Mouse (Mus musculus): ENCODE data around the gene Usp39. TPM values are rescaled to one million over a fixed set of nuclear protein-coding genes. Genes with fewer than 3 reads are reported as not detected.

Gene Usp39
- polyA plus RNA-seq, 1 experiment from 2014 or later: 80.3 TPM

DNA sequence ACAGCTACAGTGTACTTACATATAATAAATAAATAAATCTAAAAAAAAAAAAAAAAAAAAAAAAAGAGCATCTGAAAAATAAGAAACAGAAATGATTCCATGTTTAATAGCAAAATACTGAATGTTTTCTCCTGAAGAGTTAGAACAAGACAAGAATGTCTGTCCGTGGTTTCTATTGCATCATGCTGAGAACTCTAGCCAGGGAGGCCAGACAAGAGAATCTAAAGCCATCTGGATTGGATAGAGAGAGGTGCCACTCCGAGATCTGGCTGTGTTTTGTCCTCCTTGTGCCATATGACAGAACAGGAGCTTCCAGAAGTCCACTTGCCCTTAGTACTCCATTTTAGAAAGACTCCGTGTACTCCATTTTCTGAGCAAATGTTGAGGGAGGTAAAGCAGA is 47.2 kb downstream of the Usp39 start:
- WGBS: 76% methylated on average over 3 of the region's 3 CpGs
- DNase-seq (ENCODE audit: low spot score): no peak
- Histone ChIP-seq H3K4me3 (no peak overlapping the region), H3K4me1 (replicated peaks) (no peaks in the 10 kb centered on the region), H3K9me3 (no peaks in the 10 kb centered on the region), H3K27ac (no peak overlapping the region), H3K36me3 (no peaks in the 10 kb centered on the region), H3K27me3 (ENCODE audit: insufficient read depth, poor library complexity, severe bottlenecking) (no peaks in the 10 kb centered on the region)

DNA sequence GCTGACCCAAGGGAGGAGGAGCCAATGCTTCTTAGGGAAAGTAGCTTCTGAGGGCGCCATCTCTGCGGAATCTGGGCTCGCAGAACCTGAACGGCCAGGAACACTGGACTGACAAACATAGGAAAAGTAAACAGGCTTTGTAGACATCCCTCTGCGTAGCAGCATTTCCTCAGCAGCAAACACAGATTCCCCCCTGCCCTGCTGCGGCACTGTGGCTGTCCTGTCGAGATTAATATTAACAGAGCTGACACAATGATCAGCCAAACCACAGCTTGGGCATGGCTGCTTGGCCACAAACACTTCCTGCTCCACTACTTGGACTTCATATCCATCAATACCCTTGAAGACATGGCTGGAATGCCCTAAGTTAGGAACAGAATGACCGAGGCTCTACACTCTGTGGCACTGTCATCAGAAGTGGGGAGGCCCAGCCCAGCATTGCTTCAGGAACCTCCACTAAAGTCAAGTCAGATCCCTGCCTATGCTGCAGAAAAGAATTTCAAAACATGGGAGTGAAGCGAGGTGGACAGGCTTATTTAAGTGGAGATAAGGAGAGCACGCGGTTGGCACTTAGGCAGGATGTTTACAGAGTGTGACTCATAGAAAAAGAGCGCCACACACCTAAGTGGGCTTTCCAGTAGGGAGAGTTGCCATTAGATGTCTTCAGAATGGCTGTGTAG is 51.9 kb downstream of the Usp39 start:
- 86% methylated on average over 12 of the region's 12 CpGs for WGBS
- Histone ChIP-seq H3K9me3 (peaks cover 3% of the 10 kb centered on the region; the same call in 1 of the 2 replicates), H3K4me3 (no peak overlapping the region), H3K27ac (no peak overlapping the region), H3K27me3 (ENCODE audit: insufficient read depth, poor library complexity, severe bottlenecking) (no peaks in the 10 kb centered on the region), H3K4me1 (replicated peaks) (no peaks in the 10 kb centered on the region), H3K36me3 (no peaks in the 10 kb centered on the region)
- no peak for DNase-seq (ENCODE audit: low spot score)

DNA sequence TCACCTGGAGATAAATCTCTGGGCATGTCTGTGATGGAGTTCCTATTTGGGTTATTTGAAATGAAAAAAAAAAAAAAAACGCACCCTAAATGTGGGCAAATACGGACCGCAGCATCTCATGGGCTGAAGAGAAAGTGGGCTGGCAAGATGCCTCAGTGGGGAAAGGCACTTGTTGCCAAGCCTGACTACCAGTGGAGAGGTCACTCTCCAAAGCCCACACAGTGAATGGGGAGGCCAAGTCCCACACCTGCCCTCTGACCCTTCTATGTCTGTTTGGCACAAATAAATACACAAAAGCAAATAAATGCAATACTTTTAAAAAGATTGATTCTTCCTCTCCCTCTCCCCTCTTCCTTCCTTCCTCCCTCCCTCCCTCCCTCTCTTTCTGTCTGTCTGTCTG is 55.5 kb downstream of the Usp39 start:
- peaks cover 10% of the 10 kb centered on the region; the same call in 1 of the 2 replicates for H3K4me1 ChIP-seq (replicated peaks)
- no peak overlapping the region for H3K4me3 ChIP-seq
- H3K36me3 ChIP-seq: no peaks in the 10 kb centered on the region
- H3K27me3 ChIP-seq (ENCODE audit: insufficient read depth, poor library complexity, severe bottlenecking): no peaks in the 10 kb centered on the region
- H3K27ac ChIP-seq: no peak overlapping the region
- 94% methylated on average over 3 of the region's 3 CpGs for WGBS
- peaks cover 3% of the 10 kb centered on the region; the same call in 1 of the 2 replicates for H3K9me3 ChIP-seq
- no peak for DNase-seq (ENCODE audit: low spot score)

DNA sequence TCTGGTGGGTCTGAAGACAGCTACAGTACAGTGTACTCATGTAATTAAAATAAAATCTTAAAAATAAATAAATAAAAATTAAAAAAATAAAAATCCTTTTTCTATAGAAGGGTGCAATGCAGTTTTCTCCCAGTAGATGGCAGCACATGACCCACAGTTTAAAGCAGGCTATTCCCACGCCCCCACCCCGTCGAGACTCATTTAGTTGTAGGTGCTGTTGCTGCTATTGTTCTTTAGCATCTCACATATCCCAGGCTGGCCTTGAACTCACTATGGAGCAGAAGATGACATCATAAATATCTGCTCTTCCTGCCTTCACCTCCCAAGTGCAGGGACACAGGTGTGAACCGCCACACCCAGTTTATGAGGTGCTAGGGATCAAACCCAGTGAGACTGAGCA is 61.1 kb downstream of the Usp39 start:
- 28% methylated on average over 4 of the region's 4 CpGs for WGBS
- Histone ChIP-seq H3K36me3 (no peaks in the 10 kb centered on the region), H3K27ac (no peak overlapping the region), H3K4me3 (no peak overlapping the region), H3K27me3 (ENCODE audit: insufficient read depth, poor library complexity, severe bottlenecking) (no peaks in the 10 kb centered on the region), H3K9me3 (no peaks in the 10 kb centered on the region), H3K4me1 (replicated peaks) (peaks cover 10% of the 10 kb centered on the region; the same call in 1 of the 2 replicates)
- peak; percentile 12 for DNase-seq (ENCODE audit: low spot score)

DNA sequence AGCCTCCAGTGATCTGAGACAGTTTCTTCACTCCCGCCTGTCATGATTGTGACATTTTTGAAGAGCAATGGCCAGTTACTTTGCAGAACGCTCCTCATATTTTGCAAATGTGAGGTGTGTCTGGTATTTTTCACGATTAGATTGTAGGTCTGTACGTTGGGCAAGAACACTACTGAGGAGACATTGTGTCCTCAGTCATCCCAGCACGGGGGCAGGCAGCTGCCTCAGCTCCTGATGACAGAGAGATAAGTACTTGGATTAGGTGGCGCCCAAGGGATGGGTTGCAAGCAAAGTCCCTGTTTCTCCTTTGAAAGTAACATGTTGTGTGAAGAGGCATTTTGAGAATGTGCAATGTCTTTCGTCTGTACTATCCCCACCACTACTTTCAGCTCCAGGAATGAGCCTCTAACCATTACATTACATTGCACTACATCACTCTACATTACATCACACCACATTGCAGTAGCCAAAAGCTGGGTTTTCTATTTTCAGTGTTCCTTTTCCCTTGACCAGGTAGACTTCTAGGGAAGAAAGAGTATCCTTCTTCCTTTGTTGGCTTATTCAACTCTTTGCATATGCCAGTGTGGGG is 64.5 kb downstream of the Usp39 start:
- 0 out of 2 replicates have a peak, but pooled peaks cover 2% of the 10 kb centered on the region for H3K9me3 ChIP-seq

DNA sequence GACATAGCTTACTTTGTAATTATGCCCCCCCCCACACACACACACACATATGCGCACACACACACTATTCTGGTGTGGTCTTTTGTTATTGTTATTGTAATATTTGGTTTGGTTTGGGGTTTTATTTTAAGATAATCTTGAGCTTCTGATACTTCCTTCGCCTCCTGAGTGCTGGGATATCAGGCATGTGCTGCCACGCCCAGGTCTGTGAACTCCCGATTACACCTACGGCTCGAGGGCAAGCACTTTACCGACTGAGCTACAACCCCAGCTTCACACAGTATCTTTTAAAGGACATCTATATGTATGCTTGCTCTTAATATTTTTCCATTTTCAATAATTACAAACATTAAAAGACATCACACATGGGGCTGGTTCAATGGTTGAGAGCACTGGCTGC is 65.5 kb downstream of the Usp39 start:
- H3K9me3 ChIP-seq: 0 out of 2 replicates have a peak, but pooled peaks cover 2% of the 10 kb centered on the region
- H3K4me3 ChIP-seq: no peak overlapping the region
- no peak for DNase-seq (ENCODE audit: low spot score)
- H3K36me3 ChIP-seq: no peaks in the 10 kb centered on the region
- 85% methylated on average over 7 of the region's 7 CpGs for WGBS
- H3K27me3 ChIP-seq (ENCODE audit: insufficient read depth, poor library complexity, severe bottlenecking): no peaks in the 10 kb centered on the region
- no peak overlapping the region for H3K27ac ChIP-seq
- peaks cover 8% of the 10 kb centered on the region; the same call in 1 of the 2 replicates for H3K4me1 ChIP-seq (replicated peaks)

More for the DNA sequence above, 64.5 kb downstream of the Usp39 start:
- H3K4me3 ChIP-seq: no peak overlapping the region
- H3K27ac ChIP-seq: no peak overlapping the region
- no peaks in the 10 kb centered on the region for H3K36me3 ChIP-seq
- DNase-seq (ENCODE audit: low spot score): no peak
- 76% methylated on average over 7 of the region's 7 CpGs for WGBS
- H3K27me3 ChIP-seq (ENCODE audit: insufficient read depth, poor library complexity, severe bottlenecking): no peaks in the 10 kb centered on the region
- peaks cover 8% of the 10 kb centered on the region; the same call in 1 of the 2 replicates for H3K4me1 ChIP-seq (replicated peaks)

DNA sequence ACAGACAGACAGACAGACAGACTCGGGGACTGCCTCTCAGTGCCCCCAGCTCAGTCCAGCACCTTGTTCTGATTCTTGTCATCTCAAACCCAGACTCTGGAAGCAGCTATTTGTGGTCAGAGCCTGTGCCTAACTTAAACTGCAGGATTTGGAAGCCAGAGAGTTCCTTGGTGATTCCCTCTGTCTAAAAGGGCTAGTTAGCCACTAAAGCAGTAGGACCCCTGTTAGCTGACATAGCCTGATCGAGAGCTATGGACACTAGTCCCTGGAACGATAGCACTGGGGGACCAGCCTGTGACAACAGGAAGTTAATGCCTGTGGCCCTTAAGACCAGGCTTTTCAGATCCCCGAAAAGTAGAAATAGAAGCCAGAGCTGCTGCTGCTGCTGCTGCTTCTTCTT is 66.1 kb downstream of the Usp39 start:
- 0 out of 2 replicates have a peak, but pooled peaks cover 2% of the 10 kb centered on the region for H3K9me3 ChIP-seq
- H3K4me3 ChIP-seq: no peak overlapping the region
- no peaks in the 10 kb centered on the region for H3K36me3 ChIP-seq
- peaks cover 8% of the 10 kb centered on the region; the same call in 1 of the 2 replicates for H3K4me1 ChIP-seq (replicated peaks)
- H3K27me3 ChIP-seq (ENCODE audit: insufficient read depth, poor library complexity, severe bottlenecking): no peaks in the 10 kb centered on the region
- DNase-seq (ENCODE audit: low spot score): no peak
- WGBS: 72% methylated on average over 4 of the region's 4 CpGs
- H3K27ac ChIP-seq: peak overlapping the region; percentile 40; the same call in 1 of the 2 replicates

DNA sequence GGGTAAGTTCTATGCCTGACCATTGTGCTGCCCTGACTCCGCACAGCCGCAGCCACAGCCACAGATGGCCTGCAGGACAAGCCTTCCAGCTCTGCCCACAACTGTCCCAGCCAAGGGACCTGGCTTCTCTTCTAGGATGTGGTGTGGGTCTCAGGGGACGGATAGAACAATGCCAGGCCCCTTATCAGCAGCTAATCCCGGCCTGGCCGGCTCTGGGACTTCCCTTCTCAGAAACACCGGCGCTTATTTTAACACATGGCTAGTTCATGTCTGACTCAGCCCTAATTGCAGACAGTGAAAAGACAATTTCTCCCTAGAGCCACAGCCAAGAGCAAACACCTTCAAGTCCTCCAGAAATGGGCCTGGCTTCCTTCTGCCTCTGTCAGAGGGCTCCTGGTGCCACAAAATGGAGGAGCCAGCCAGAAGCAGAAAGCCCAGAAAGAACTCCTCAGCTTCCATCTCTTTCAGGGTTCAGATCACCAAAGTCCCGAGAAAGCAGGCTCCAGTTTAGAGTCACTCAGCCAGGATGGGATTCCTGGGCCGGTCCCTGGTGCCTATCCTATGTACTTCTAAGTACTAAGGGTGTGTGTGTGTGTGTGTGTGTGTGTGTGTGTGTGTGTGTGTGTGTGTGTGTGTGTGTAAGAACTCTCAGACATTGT is 67.3 kb downstream of the Usp39 start:
- 84% methylated on average over 9 of the region's 9 CpGs for WGBS

DNA sequence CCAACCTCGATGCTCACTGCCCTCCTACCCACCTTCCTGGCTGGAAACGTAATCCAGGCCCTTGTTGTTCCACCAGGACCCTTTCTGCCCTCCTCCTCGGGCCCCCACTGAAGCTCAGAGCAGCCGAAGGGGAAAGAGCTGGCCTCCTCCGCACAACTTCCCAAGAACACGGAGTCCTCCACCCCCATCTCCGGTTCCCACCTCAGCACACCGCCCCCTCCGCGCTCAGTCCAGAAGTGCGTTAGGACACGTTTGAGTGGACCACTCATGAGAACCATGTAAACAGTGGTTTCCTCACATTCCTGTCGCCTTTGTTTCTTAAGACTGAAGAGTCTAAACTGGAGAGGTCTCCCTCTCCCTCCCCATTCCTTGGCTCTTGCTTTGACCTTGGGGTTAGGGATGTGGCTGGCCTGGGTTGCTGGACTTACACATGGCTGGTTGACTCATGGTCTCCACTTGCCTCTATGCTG is 68.0 kb downstream of the Usp39 start:
- Histone ChIP-seq H3K27me3 (ENCODE audit: insufficient read depth, poor library complexity, severe bottlenecking) (no peaks in the 10 kb centered on the region), H3K4me1 (replicated peaks) (peaks cover 12% of the 10 kb centered on the region; the same call in 1 of the 2 replicates), H3K27ac (peak overlapping the region; percentile 59), H3K36me3 (no peaks in the 10 kb centered on the region), H3K4me3 (no peak overlapping the region), H3K9me3 (0 out of 2 replicates have a peak, but pooled peaks cover 2% of the 10 kb centered on the region)
- DNase-seq (ENCODE audit: low spot score): no peak
- WGBS: 82% methylated on average over 13 of the region's 13 CpGs

More for the DNA sequence above, 67.3 kb downstream of the Usp39 start:
- H3K9me3 ChIP-seq: 0 out of 2 replicates have a peak, but pooled peaks cover 2% of the 10 kb centered on the region
- no peak overlapping the region for H3K4me3 ChIP-seq
- H3K27me3 ChIP-seq (ENCODE audit: insufficient read depth, poor library complexity, severe bottlenecking): no peaks in the 10 kb centered on the region
- DNase-seq (ENCODE audit: low spot score): no peak
- H3K27ac ChIP-seq: peak overlapping the region; percentile 59
- peaks cover 12% of the 10 kb centered on the region; the same call in 1 of the 2 replicates for H3K4me1 ChIP-seq (replicated peaks)
- no peaks in the 10 kb centered on the region for H3K36me3 ChIP-seq

DNA sequence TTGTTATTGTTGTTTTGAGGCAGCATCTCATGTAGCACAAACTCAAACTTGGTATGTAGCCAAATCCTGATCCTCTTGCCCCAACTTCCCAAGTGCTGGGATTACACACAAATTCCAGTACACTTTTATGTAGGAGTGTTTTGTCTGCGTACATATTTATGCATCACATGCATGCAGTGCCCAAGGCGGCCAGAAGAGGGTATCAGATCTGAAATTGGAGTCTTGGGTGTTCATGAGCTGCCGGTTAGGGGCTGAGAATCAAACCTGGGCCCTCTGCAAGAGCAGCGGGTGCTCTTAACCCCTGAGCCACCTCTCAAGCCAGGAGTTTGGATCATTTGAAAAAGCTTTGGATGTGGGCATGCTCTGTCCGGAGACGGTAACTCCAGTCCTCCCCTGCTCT is 68.8 kb downstream of the Usp39 start:
- peaks cover 12% of the 10 kb centered on the region; the same call in 1 of the 2 replicates for H3K4me1 ChIP-seq (replicated peaks)
- 0 out of 2 replicates have a peak, but pooled peaks cover 2% of the 10 kb centered on the region for H3K9me3 ChIP-seq
- no peaks in the 10 kb centered on the region for H3K27me3 ChIP-seq (ENCODE audit: insufficient read depth, poor library complexity, severe bottlenecking)
- DNase-seq (ENCODE audit: low spot score): no peak
- 90% methylated on average over 6 of the region's 6 CpGs for WGBS
- H3K27ac ChIP-seq: no peak overlapping the region
- no peaks in the 10 kb centered on the region for H3K36me3 ChIP-seq
- no peak overlapping the region for H3K4me3 ChIP-seq

DNA sequence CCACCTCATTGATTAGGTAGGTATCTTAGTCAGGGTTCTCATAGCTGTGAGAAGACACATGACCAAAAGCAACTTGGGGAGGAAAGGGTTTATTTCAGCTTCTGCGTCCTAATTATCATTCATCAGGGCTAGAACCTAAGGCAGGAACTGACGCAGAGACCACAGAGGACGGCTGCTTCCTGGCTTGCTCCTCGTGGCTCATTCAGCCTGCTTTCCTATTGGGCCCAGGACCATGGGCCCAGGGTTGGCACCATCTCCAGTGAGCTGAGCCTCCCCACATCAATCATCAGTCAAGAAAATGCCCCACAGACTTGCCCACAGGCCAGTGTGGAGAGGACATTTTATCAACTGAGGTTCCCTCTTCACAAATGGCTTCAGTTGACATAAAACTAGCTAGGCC is 69.5 kb downstream of the Usp39 start:
- H3K27ac ChIP-seq: no peak overlapping the region
- H3K4me1 ChIP-seq (replicated peaks): peaks cover 12% of the 10 kb centered on the region; the same call in 1 of the 2 replicates
- no peaks in the 10 kb centered on the region for H3K27me3 ChIP-seq (ENCODE audit: insufficient read depth, poor library complexity, severe bottlenecking)
- H3K4me3 ChIP-seq: no peak overlapping the region
- 0 out of 2 replicates have a peak, but pooled peaks cover 2% of the 10 kb centered on the region for H3K9me3 ChIP-seq
- WGBS: 78% methylated on average over 4 of the region's 4 CpGs
- no peak for DNase-seq (ENCODE audit: low spot score)
- no peaks in the 10 kb centered on the region for H3K36me3 ChIP-seq

DNA sequence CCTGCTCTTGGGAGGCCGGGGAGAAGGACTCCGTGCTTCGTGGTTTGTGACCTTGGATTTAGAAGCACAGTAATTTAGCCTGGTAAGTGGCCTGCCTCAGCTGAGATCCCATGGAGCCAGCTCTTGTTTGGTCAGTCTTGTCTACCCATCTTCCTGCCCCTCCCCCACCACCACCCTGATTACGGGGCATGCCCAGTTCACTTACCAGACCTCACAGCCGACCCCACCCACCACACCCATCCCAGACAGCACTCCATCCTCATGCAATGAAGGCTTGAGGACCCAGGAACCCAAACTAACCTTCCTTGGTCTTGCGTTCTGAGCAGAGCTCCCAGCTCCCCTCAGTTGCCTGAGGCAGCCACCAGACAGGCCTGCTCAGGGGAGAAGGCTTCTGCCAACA is 71.8 kb downstream of the Usp39 start:
- DNase-seq (ENCODE audit: low spot score): no peak
- Histone ChIP-seq H3K36me3 (no peaks in the 10 kb centered on the region), H3K9me3 (0 out of 2 replicates have a peak, but pooled peaks cover 2% of the 10 kb centered on the region), H3K4me1 (replicated peaks) (peaks cover 18% of the 10 kb centered on the region), H3K27me3 (ENCODE audit: insufficient read depth, poor library complexity, severe bottlenecking) (no peaks in the 10 kb centered on the region), H3K4me3 (no peak overlapping the region), H3K27ac (no peak overlapping the region)
- WGBS: 82% methylated on average over 6 of the region's 6 CpGs

Data from hindbrain, embryonic 10.5 days (tissue).